Mouse (Mus musculus) layer of hippocampus, adult 9-10 months (tissue): Measurements from ENCODE around the gene Zrsr1.

Experiments
- DNase-seq: peaks from one replicate; pipeline ENCODE4 v3.0.0; 2022; ENCODE audit warnings: low spot score

Zrsr1 gene

DNA sequence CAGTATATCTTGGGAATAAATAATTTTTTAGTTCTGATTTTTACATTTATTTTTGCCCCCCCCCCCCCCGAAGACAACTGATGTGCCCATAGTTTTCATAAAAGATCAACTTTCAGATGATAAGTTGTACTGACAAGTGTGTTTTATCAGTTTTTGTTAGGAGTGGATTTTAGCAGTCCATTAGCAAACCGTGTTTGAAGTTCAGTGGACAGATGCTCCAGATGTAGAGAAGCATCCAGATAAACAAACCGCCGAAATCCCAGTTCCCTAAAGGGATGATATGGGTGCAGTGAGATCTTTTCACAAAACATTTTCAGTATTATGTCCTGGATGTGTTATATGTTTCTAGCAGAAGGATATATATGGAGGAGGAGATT, 37.0 kb downstream of the Zrsr1 start:
- DNase-seq = no peak

DNA sequence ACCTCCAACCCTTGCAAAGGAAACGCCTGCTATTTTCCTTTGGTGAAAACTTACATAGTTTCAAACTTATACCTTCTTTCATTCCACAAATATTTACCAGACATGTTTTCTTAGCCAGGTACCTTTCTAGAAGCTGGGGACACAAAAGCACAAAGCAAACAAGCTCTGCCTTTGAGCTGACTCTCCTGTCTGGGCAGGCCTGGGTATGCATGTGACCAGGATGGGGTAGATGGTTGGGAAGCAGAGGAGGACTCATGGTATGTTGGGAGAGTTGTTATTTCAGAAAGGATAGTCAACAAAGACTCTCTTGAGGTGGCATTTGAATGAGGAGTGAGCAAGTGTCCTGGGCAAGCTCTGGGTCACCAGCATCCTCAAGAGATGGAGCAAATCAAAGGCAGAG, 41.3 kb downstream of the Zrsr1 start:
- DNase-seq = no peak

DNA sequence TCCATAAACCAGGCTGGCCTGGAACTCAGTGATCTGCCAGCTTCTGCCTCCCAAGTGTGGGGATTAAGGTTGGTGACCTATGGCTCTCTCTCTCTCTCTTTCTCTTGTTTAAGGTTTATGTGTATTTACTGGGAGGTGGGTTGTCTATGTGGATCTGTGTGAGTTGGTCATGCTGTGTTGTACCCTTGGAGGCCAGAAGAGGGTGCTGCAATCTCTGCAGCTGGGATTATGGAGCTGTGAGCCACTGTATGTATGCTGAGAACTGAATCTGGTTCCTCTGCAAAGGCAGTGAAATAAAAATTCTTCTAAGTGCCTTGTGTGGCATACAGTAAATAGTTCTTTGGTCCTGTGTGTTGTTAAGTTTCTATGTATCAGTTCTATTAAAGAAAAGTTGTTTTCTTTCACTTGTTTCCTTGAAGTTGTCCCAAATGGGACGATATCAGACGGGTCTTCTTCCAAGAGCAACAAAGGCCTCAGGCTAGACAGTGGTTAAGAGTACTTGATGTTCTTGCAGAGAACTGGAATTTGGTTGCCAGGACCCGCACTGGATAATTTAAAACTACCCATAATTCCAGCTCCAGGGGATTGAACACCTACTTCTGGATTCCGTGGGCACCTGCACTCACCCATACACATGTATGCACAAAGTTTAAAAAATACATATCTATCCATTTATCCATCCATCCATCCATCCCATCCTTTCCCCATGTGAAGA, 41.9 kb downstream of the Zrsr1 start:
- DNase-seq = no peak

DNA sequence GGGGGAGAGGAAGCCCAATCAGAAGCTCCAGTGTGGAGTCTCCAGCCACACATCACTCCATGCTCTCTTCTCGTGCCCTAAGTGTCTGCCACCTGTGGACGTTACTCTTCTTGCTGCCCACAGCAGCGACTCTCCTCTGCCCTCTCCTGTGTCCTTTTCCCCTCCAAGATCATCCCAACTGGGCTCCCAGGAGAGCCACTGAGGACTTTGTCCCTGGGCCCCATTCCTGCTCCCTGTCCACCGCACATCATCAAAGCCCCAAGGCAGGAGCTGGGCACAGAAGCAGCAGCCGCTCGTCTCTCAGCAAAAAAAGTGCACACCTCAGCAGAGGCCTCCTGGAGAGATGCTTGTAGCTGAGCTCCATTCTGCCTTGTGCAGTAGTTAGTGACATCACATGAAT, 43.2 kb downstream of the Zrsr1 start:
- DNase-seq = no peak

DNA sequence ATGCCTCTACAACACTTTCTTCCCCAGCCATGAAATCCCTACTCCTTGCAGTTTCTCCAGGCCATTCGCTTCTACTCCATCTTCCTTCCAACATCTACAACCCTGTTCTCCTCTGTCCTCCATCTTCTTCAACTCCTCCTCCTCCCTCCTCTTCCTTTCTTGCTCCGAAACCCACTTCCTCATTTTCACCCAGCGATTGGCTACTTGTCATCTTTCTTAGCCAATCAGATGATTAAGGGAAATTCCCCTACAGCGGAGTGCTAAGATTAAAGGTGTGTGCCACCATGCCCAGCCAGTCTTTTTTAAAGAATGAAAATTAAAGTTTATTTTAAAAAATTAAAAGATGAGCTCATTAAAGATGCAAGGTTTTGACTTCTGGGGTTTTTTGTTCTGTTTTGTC, 46.1 kb downstream of the Zrsr1 start:
- no peak for DNase-seq

DNA sequence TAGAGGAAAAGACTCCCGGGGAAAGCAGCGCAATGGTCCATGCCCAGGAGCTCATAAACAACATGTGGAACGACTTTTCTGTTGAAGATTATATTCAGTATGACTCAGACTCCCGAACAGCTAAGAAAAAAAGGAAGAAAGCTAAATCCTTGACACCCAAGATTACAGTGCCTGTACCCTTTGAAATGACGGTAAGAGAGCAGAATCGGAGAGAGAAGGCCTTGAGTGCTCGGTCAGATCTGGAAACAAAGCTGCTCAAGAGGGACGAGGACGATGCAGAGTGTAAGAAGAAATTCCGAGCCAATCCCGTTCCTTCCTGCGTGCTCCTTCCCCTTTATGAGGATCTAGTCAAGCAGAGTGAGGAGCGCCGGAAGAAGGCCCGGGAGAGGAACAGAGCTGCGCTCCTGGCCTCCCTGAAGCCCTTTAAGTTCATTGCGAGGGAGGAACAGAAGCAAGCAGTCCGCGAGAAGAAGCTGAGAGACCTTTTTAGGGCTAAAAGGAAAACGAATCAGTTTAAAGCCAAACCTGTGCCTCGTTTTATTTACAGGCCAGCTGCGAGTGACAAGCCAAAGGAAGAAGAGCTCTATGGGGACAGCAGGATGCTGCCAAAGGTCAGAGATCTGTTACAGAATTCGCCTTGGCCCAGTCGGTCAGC, 48.4 kb downstream of the Zrsr1 start:
- DNase-seq = no peak

DNA sequence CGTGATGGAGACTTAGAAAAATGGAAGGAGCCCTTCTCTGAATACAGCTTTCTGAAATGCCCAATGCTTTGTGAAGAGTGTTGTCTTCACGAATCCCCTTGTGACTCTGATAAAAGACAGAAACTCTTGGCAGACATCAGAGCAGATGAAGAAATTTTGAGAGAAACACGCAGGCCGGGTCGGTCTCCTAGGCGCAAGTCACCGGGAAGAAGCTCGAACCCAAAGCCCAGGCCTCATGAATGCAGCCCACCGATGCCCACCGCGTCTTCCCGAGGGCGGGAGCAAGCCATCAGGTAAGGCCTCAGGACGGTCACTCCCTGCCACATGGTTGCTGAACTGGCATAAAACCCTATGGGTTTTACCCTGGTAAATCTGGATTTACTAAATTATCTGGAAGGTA, 49.0 kb downstream of the Zrsr1 start:
- DNase-seq = no peak

DNA sequence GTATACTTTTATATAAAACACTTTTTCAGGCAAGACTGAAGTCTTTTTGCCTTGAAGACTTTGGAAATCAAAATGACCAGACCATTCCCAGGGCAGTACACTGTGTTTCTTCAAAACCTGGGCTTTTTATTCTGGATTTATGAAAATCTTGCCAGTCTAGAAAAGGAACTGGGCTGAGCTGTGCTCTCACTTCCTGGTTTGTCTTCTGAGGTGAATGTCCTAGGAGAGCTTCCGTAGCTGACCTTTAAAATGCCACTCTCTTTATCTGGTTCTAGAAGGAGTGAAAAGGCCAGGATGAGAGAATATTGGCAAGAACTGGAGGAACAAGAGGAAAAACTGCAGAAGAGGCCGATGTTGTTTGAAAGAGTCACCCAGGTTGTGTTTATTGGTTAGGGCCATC, 51.4 kb downstream of the Zrsr1 start:
- no peak for DNase-seq

DNA sequence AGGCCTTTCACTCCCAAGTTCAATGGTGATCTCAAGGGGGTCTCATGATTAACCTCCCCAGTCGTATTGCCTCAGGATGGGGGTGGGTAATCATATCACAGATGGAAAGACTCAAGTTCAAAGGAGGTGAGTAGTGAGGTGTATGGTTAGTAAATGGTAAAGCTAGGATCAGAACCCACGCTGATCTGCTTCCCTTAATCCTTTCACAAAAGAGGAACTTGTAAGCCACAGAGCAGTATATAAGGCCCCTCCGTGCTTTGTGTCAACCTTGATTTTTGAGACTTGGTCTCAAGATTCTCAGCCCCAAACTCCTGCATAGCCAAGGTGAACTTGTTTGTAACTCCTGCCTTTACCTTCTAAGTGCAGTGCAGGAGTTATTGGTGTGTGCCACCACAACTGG, 52.4 kb downstream of the Zrsr1 start:
- DNase-seq = no peak
